Mouse (Mus musculus) naive thymus-derived CD4-positive, alpha-beta T cell, adult 5 months (primary cell): Measurements from ENCODE around the gene Usb1. TPM values are rescaled to one million over a fixed set of nuclear protein-coding genes. Genes with fewer than 3 reads are reported as not detected.

Experiments
- polyA plus RNA-seq: library from polyadenylated mRNA; unstranded; fragments of 100-300 nt; shearing (Covaris generic); gene quantifications from one replicate; pipeline ENCODE4 v1.2.1, GENCODE M21; 2017

The Usb1 gene
- 41.4 TPM for polyA plus RNA-seq

GRCm38 (mm10) chr8:95331720-95332436 lies at the start of gene Usb1, which contains the start of gene Zfp319:
Gene Usb1, plus strand, starts transcription at chr8:95332284.
Gene Zfp319, minus strand, starts transcription at chr8:95331950.

GRCm38 (mm10) chr8:95306431-95306830 lies 25.7 kb upstream of the Usb1 start, which contains the start of gene Cngb1:
Gene Cngb1, minus strand, starts transcription at chr8:95306585.

DNA sequence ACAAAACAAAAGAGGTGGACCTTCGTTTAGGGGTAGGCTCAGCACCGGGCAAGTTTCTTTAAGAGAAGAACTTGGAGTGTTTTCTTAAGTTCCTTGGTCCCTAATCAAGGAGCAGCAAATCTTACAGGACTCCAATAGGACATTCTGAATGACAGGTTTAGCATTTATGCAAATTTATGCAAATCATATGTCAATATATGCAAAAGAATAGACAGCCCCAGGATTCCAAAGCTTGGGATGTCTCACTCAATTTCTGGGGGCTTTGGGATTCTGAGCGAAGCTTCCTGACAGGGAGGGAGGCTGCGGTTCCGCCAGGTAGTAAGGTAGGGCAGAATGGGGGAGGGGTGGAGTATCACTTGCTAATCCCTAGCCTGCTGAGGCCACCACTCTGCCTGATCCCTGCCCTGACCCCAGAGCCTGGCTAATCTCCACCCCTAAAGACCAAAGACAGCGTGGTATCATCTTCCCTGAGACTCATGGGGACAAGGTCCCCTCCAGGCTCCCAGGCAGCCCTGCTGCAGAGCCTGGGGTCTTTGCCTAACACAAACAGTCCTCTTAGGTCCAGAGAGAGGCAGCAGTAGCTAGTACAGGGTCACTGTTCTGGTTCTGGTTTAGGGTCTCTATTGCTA lies 21.6 kb upstream of the Usb1 start, which contains the start of gene Tepp:
Tepp (plus strand) TSS at position 225 of the 629 bp plus-strand sequence.

GRCm38 (mm10) chr8:95352151-95352870 lies 20.2 kb downstream of the Usb1 start, which contains the start of gene Mmp15:
Gene Mmp15, plus strand, starts transcription at chr8:95352268.

Other genes starting within 250 kb of the Usb1 start
- 0.92 TPM for gene Kifc3, start 129.5 kb upstream of the Usb1 start, polyA plus RNA-seq
- 0.36 TPM for gene Cngb1, start 25.7 kb upstream of the Usb1 start, polyA plus RNA-seq
- not detected for gene Tepp, start 21.7 kb upstream of the Usb1 start, polyA plus RNA-seq
- 8.0 TPM for gene Zfp319, start 334 bp upstream of the Usb1 start, polyA plus RNA-seq
- 2.6 TPM for gene Mmp15, start 20.0 kb downstream of the Usb1 start, polyA plus RNA-seq
- gene Cfap20, start 102.6 kb downstream of the Usb1 start, polyA plus RNA-seq = 42.0 TPM
- gene Csnk2a2, start 157.8 kb downstream of the Usb1 start, polyA plus RNA-seq = 36.2 TPM
- not detected for gene Ccdc113, start 201.8 kb downstream of the Usb1 start, polyA plus RNA-seq
- gene Prss54, start 244.1 kb downstream of the Usb1 start, polyA plus RNA-seq = not detected